ENCODE assay signal across 25 mouse cellular contexts in the genomic region with DNA sequence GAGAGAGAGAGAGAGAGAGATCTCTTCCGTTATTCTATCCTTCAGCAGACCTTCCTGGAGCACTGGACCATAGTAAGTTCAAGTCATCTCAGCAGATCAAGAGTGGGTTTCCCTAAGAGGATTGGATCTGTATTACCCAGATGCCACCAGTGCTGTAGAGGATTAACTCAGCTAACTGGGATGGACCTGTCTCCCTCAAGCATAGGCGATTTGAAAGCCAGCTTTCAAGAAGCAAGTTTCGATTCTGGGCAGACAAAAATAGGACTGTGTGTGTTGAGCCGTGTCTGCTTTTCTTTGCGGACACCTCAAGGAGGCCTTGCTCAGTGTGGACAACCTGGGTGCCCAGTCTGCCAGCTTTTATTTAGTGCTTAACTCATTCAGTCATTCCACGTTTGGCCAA. TPM values are rescaled to one million over a fixed set of nuclear protein-coding genes. Genes with fewer than 3 reads are reported as not detected.
A peak's percentile ranks its signal among the peaks of the same experiment; 100 is the strongest.
DNase-seq lines count a peak whose midpoint lies in the region; ATAC-seq and TF ChIP-seq lines count a peak whose summit lies in the region.
"Had no signal": no experiment of that assay in that cellular context is flagged by ENCODE, and none has a peak within 500 bp of the region (broad histone marks: within the 10 kb centered on the region; RNA-seq: fewer than 3 reads in every experiment).

No protein-coding gene starts in this region.

- H3K4me3 ChIP-seq in heart, embryonic 12.5 days: no peak overlapping the region
- H3K4me3 ChIP-seq in hindbrain, embryonic 15.5 days: no peak overlapping the region
- H3K4me3 ChIP-seq in hindbrain, postnatal 0 days (ENCODE audit: low read length): no peak overlapping the region
- H3K4me3 ChIP-seq in forebrain, embryonic 12.5 days (replicated peaks): no peak overlapping the region
- H3K4me3 ChIP-seq: erythroblast, embryonic 14.5 days; forebrain, embryonic 13.5 days; midbrain, embryonic 10.5 days had no signal

- WGBS in heart, embryonic 12.5 days: 51% methylated on average over 6 of the region's 6 CpGs
- WGBS in hindbrain, embryonic 15.5 days: 75% methylated on average over 6 of the region's 6 CpGs
- 71% methylated on average over 6 of the region's 6 CpGs for WGBS in hindbrain, postnatal 0 days
- WGBS in forebrain, embryonic 12.5 days: 74% methylated on average over 6 of the region's 6 CpGs

- H3K4me1 ChIP-seq in heart, embryonic 12.5 days (replicated peaks): peaks cover 16% of the 10 kb centered on the region
- H3K4me1 ChIP-seq in hindbrain, embryonic 15.5 days (replicated peaks): peaks cover 12% of the 10 kb centered on the region
- no peaks in the 10 kb centered on the region for H3K4me1 ChIP-seq in hindbrain, postnatal 0 days (ENCODE audit: insufficient read depth, low read length)
- H3K4me1 ChIP-seq in forebrain, embryonic 12.5 days: peaks cover 9% of the 10 kb centered on the region
- H3K4me1 ChIP-seq: embryonic facial prominence, embryonic 12.5 days had no signal

- H3K9me3 ChIP-seq in heart, embryonic 12.5 days (replicated peaks): no peaks in the 10 kb centered on the region
- H3K9me3 ChIP-seq in hindbrain, embryonic 15.5 days: no peaks in the 10 kb centered on the region
- H3K9me3 ChIP-seq in hindbrain, postnatal 0 days (ENCODE audit: low read length): no peaks in the 10 kb centered on the region
- no peaks in the 10 kb centered on the region; the same call in 1 of the 2 replicates for H3K9me3 ChIP-seq in forebrain, embryonic 12.5 days
- H3K9me3 ChIP-seq: embryonic facial prominence, embryonic 12.5 days; forebrain, embryonic 13.5 days; midbrain, embryonic 10.5 days had no signal

- no peak for DNase-seq in heart, adult 11 months
- DNase-seq in hindbrain, postnatal 0 days (ENCODE audit: low spot score): no peak
- peak; percentile 13 for DNase-seq in A20 (ENCODE audit: low read depth, low spot score)
- peak; percentile 62 for DNase-seq in retina, postnatal 1 day
- no peak for DNase-seq in cerebellum, postnatal 36 days
- DNase-seq: B cell, adult 2 months; cerebellum, adult 11 months; layer of hippocampus, adult 9-11 months; left cerebral cortex, postnatal 4 days; liver, postnatal 0 days; lung, postnatal 10 days; right cerebral cortex, adult 18-20 months; right cerebral cortex, postnatal 4 days had no signal

- no peak overlapping the region; the same call in 1 of the 2 replicates for H3K27ac ChIP-seq in heart, embryonic 12.5 days (ENCODE audit: poor library complexity, severe bottlenecking)
- H3K27ac ChIP-seq in hindbrain, embryonic 15.5 days (replicated peaks): no peak overlapping the region
- no peak overlapping the region for H3K27ac ChIP-seq in hindbrain, postnatal 0 days
- H3K27ac ChIP-seq in forebrain, embryonic 12.5 days: no peak overlapping the region
- H3K27ac ChIP-seq: embryonic facial prominence, embryonic 12.5 days; forebrain, embryonic 13.5 days; midbrain, embryonic 10.5 days had no signal

- H3K4me2 ChIP-seq in heart, embryonic 12.5 days: peak overlapping the region; percentile 99
- H3K4me2 ChIP-seq in hindbrain, embryonic 15.5 days: 0 out of 2 replicates have a peak overlapping the region, but pooled peaks have one; percentile 100
- no peak overlapping the region for H3K4me2 ChIP-seq in hindbrain, postnatal 0 days (ENCODE audit: low read depth, low read length)
- no peak overlapping the region for H3K4me2 ChIP-seq in forebrain, embryonic 12.5 days
- H3K4me2 ChIP-seq: liver, embryonic 11.5 days had no signal

- ATAC-seq in heart, embryonic 12.5 days (ENCODE audit: insufficient number of reproducible peaks, low FRiP score): no peak
- no peak for ATAC-seq in hindbrain, embryonic 15.5 days (ENCODE audit: low FRiP score, low read depth)
- ATAC-seq in hindbrain, postnatal 0 days: no peak
- ATAC-seq in forebrain, embryonic 12.5 days (ENCODE audit: low FRiP score): no peak
- ATAC-seq: forebrain, embryonic 13.5 days; hindbrain, embryonic 16.5 days; intestine, embryonic 16.5 days; liver, postnatal 0 days had no signal

- no peak for TF ChIP-seq CTCF in hindbrain, postnatal 0 days (IDR thresholded peaks at IDR 0.05; ENCODE audit: low read depth)

- peaks cover 34% of the 10 kb centered on the region for H3K27me3 ChIP-seq in heart, embryonic 12.5 days (replicated peaks)
- H3K27me3 ChIP-seq in hindbrain, embryonic 15.5 days: peaks cover 28% of the 10 kb centered on the region
- no peaks in the 10 kb centered on the region for H3K27me3 ChIP-seq in hindbrain, postnatal 0 days (ENCODE audit: insufficient read depth, low read length)
- H3K27me3 ChIP-seq in forebrain, embryonic 12.5 days: peaks cover 48% of the 10 kb centered on the region

- no peaks in the 10 kb centered on the region for H3K36me3 ChIP-seq in heart, embryonic 12.5 days
- H3K36me3 ChIP-seq in hindbrain, embryonic 15.5 days: no peaks in the 10 kb centered on the region
- no peaks in the 10 kb centered on the region for H3K36me3 ChIP-seq in hindbrain, postnatal 0 days (ENCODE audit: insufficient read depth, low read length)
- no peaks in the 10 kb centered on the region for H3K36me3 ChIP-seq in forebrain, embryonic 12.5 days (replicated peaks)
- H3K36me3 ChIP-seq: embryonic facial prominence, embryonic 12.5 days; midbrain, embryonic 10.5 days had no signal

- no peak overlapping the region for H3K9ac ChIP-seq in heart, embryonic 12.5 days
- H3K9ac ChIP-seq in hindbrain, embryonic 15.5 days: no peak overlapping the region
- H3K9ac ChIP-seq in hindbrain, postnatal 0 days (replicated peaks; ENCODE audit: low read length): no peak overlapping the region
- no peak overlapping the region for H3K9ac ChIP-seq in forebrain, embryonic 12.5 days
- H3K9ac ChIP-seq: embryonic facial prominence, embryonic 12.5 days; forebrain, embryonic 13.5 days; liver, postnatal 0 days had no signal

RNA-seq across cellular contexts. Expression of a gene that starts 1.6 kb away (rescaled TPM):
- 2.6 and 3.8 TPM in 2 replicates for polyA plus RNA-seq in heart, embryonic 12.5 days (2016; fragmentation: Nextera tagmentation; extraction: Ambion mirVana)
- 12.0 and 12.8 TPM in 2 replicates for polyA plus RNA-seq in hindbrain, embryonic 15.5 days (2015; fragmentation: Nextera tagmentation; extraction: Ambion mirVana)
- 13.9 and 16.2 TPM in 2 replicates for total RNA-seq in hindbrain, postnatal 0 days (2014; rRNA removed)
- 17.4 and 21.8 TPM in 2 replicates for polyA plus RNA-seq in hindbrain, postnatal 0 days (2015; fragmentation: Nextera tagmentation; extraction: Ambion mirVana)
- 1.6 and 2.3 TPM in 2 replicates for polyA plus RNA-seq in forebrain, embryonic 12.5 days (2016; fragmentation: Nextera tagmentation; extraction: Ambion mirVana)
- total RNA-seq: gastrocnemius, adult 8-10 months; MEL had no signal
- polyA plus RNA-seq: erythroblast, embryonic 14.5 days; liver, postnatal 0 days had no signal

Comparison
In these comparisons a context has a peak if more than half of its experiments do, and no peak if none do; other contexts are left out.
1. H3K4me2 ChIP-seq: peak in heart, embryonic 12.5 days (single experiment) and hindbrain, embryonic 15.5 days (single experiment); none in hindbrain, postnatal 0 days (single experiment) and forebrain, embryonic 12.5 days (single experiment).
2. DNase-seq: peak in A20 (single experiment) and retina, postnatal 1 day (single experiment); none in heart, adult 11 months (single experiment), hindbrain, postnatal 0 days (single experiment) and cerebellum, postnatal 36 days (0 of 2).